Mouse (Mus musculus): ENCODE results near the gene Selplg. TPM values are rescaled to one million over a fixed set of nuclear protein-coding genes. Genes with fewer than 3 reads are reported as not detected.
"Not testable (repeated sequence)": the region's sequence is repeated elsewhere in the genome, so short reads cannot be mapped to it uniquely, and the experiment has no call there.

Gene Selplg
- total RNA-seq, 2 experiments from 2014 or later: 1.1 TPM

DNA sequence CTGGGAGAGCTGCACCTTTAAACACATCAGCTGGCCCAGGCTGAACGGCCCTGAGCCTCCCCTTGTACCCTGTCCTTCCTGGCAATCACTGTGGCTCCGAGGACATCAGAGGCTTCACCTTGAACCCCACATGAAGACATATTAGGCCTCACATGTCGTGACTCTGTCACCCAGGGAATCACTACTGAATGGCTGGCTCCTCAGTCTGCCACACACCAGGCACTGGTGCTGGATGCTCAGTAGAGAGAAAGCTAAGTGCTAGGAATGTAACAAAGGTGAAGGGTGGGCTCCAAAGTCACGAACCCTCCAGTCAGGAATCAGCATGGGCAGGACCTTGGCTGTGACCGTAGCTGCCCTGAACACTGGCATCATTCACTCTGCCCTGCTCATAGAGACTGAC, 52.9 kb downstream of the Selplg start:
- intact Hi-C loops (cut with DNase I; ENCODE audit: low total_unique reads): loop anchor here (10.0 kb wide), 1 partner anchor 325 kb away; no protein-coding TSS in a partner anchor
- DNase-seq: no peak

DNA sequence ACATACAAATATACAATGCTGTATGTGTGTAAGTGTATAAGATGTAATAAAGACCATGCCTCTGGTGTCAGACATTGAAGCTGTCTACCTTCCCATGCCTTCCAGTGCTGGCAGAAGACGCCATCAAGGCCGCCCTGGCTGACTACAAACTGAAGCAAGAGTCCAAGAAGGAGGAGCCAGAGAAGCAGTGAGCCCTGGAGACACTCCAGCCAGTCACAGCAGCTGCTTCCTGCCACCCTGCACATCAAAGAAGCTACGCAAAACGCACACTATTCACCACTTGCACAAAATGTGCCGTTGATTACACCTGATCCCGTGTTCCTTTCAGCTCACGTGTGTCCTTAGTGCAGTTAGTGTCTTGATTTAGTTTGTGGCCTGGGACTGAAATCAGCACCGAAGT, 54.7 kb downstream of the Selplg start:
- intact Hi-C loops (cut with DNase I; ENCODE audit: low total_unique reads): loop anchor here (2.0 to 10.0 kb wide), 2 partner anchors 35 to 327 kb away; no protein-coding TSS in a partner anchor
- not testable (repeated sequence) for DNase-seq

DNA sequence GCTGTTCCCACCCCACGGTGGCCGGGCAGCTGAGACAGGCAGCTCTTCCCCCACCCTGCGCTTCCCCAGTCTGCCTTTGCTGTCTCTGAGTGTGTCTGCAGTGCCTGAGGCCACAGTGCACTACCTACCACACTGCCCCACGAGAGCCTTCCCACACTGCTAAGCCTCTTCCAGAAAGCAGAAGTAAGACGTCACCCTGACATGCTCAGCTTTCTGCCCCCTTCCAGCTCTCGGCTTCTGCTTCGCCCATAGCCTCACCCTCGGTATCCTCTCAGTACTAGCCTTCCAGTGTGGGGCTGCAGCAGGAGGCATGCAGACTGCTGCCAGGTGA, 55.6 kb downstream of the Selplg start:
- no peak for DNase-seq
- intact Hi-C loops (cut with DNase I; ENCODE audit: low total_unique reads): loop anchor here (2.0 to 10.0 kb wide), 2 partner anchors 36 to 328 kb away; no protein-coding TSS in a partner anchor

DNA sequence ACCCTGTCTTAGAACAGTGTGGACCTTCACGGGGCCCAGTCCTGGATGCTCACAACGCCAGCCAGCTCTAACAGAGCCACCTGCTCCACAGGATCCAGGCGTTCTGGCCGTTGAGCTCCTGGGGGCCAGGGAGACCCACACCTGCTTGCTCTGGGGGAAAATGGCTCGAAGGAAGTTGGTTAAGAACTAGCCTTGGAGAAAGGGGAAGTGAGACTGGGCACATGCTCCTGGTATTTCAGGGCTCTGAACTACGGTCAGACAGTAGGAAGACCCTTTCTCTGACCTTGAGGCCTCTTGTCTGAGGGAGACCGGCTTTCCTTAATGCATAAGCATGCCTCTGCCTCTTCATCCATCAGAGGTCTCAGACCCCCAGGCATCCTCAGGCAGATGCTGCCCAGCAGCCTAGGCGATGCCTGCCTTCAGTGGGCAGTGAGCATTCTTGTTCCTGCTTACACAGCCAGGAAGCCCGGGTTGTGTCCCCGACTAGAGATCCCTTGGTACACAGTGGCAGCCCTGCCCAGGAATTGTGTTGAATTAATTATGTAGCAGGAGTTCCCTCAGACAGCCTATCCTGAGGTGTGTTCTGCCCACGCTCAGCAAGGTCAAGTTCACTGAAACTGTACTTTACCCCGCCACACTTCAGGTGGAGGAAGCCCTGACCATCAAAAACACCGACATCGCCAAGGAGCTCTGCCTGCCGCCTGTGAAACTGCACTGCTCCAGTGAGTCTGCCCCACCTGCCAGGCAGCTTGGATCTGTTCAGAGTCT, 56.1 kb downstream of the Selplg start:
- no peak for DNase-seq
- intact Hi-C loops (cut with DNase I; ENCODE audit: low total_unique reads): loop anchor here (2.0 to 10.0 kb wide), 2 partner anchors 36 to 328 kb away; no protein-coding TSS in a partner anchor

DNA sequence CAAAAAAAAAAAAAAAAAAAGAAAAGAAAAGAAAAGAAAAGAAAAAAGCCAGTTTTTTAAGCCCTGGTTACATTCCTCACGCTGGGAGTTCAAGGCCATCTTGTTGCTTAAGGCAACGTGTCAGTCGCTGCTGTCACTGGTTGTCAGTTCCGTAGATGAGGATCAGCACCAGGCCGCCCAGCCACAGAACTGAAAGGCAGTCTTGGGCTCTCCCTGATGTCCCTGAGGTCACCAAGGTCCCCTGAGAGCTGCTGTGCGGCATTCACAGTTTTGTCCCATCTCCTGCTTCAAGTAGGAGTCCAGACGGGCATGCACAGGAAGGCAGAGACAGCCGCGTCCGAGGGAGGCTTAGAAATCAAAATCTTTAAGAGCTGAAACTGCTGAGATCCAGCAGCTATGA, 56.9 kb downstream of the Selplg start:
- intact Hi-C loops (cut with DNase I; ENCODE audit: low total_unique reads): loop anchor here (10.0 kb wide), 1 partner anchor 329 kb away; no protein-coding TSS in a partner anchor
- DNase-seq: no peak

DNA sequence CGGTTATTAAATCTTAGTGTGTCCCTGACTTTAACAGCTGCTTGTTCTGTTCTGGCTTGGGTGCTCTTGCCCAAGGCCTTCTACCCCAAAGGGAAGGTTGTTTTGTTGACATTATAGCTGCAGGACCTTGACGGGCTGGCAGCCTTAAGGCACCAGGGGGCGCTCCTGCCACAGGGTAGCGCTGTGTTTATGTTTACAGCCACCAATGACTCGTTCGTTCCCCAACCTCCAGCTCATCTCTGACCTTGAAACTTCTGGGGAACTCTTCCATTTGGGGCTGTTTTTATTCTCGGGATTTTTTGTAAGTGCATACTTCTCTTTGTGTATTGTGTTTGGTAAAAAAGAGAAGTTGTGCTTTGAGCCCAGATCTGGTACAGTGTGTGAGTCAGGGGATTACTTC, 58.8 kb downstream of the Selplg start:
- intact Hi-C loops (cut with DNase I; ENCODE audit: low total_unique reads): loop anchor here (10.0 kb wide), 1 partner anchor 331 kb away; no protein-coding TSS in a partner anchor
- peak; percentile 86 for DNase-seq

DNA sequence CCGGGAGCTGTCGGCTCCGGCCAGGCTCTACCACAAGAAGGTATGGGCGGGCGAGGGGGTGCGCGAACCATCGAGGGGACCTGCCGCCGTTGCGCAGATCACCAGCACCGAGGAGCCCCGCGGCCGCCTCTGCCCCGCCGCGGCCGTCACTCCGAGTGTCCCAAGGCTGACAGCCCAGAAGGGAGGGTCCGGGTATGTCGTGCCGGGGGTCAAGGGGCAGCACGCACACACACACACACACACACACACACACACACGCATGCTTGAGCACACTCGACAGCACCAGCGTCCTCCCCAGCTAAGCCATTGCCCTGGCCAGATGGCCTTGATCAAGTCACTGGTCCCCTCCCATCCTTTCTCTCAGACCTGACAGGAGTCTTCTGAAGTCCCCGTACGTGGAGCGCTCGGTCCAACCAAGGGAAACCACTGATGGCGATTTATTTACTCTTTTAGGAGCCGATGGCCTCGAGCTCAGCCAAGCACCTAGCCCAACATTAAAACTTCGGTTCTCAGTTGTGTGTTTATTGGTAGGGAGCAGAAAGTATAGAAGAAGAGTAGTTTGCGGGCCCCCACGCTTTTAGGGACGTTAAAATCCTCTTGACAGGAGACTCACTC, 59.4 kb downstream of the Selplg start:
- DNase-seq: no peak
- intact Hi-C loops (cut with DNase I; ENCODE audit: low total_unique reads): loop anchor here (10.0 kb wide), 1 partner anchor 332 kb away; no protein-coding TSS in a partner anchor

DNA sequence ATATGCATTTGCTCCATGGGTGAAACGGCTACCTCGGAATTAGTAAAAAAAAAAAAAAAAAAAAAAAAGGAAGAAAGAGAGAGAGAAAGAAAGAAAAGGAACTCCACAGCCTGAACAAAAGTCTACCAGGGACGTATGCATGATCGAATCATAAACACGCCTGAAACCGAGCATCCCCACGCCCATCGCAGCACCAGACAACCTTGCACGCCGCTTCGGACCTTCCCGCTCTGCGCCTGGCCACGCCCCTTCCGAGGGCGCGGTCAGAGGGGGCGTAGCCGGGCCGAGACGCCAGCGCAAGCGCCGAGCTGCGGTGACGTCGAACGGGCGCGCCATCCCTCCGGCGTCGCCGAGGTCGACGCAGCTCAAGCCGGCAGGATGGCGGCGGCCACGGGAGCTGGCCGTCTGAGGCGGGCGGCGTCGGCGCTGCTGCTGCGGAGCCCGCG, 60.0 kb downstream of the Selplg start, which contains the start of the genes Sart3 and Iscu:
Sart3 (minus strand) TSS at position 61 of the 446 bp plus-strand sequence.
Iscu (plus strand) TSS at position 299 of the 446 bp plus-strand sequence.
- DNase-seq: peak; percentile 94
- intact Hi-C loops (cut with DNase I; ENCODE audit: low total_unique reads): loop anchor here (10.0 kb wide), 1 partner anchor 332 kb away; no protein-coding TSS in a partner anchor

DNA sequence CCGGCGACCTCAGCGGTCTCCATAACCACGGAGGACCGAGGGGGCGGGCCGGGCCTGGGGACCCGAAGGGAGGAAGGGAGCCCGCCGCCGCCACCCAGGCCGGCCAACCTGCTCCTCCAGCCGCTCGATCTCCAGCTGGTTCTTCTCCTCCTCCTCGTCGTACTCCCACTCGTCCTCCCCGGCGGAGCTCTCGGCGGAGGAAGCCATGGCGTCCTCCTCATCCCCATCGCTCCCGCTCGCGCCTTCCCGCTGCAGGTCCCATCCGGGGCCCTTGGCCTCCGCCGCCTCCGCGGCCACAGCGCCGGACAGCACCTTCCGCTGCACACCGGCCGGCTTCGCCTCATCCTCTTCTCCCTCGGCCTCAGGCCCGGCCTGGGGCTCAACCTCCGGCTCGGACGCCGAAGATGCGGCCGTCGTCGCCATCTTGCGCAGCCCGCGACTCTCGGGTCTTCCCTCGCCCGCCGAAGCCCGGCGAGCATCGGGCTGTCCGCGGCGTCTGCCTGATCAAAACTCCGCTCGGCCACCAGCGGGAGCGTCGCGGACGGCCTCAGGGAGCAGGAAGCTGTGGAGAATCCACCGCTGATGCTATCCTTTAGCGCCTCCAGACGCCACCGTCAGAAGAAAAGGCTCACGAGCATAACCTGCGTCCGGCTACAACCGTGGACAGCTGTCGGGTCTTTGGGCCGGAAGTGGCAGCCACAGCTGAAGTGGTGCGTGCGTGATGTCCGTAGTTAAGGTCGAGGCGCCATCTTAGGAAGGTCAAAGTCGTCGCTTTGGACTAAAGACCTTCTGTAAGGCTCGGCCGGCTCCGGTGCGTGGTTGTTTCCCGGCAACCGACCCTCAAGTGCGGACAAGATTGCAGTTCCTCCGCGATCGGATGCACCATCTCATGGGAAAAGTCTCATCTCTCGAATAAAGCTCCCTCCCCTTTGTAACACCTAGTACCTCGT, 61.0 kb downstream of the Selplg start:
- DNase-seq: peak; percentile 85
- intact Hi-C loops (cut with DNase I; ENCODE audit: low total_unique reads): loop anchor here (2.0 to 10.0 kb wide), 2 partner anchors 35 to 333 kb away; no protein-coding TSS in a partner anchor

DNA sequence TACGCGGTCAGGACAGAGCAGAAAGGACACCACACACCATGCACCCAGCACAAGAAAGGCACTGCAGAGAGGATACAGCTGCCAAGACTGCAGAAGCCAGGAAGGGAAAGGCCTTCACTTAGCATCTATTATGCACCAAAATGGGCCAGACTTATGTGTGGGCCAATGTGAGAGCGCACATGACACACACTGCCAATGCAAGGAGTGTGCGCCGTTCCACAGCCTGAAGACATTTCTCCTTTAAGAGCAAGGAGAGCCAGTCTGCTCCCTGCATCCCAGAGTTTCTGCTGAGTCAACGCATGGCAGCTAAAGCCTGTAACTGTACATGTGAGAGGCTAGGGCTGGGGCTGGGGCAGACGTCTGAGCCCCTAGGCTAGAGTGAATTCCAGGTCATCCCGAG, 63.6 kb downstream of the Selplg start:
- intact Hi-C loops (cut with DNase I; ENCODE audit: low total_unique reads): no loop called here
- no peak for DNase-seq

Other genes with a start within 250 kb of the Selplg start
- 10 to 100 TPM; 14.6 to 14.8 TPM for gene Cmklr1, start 182.2 kb downstream of the Selplg start, total RNA-seq (2021)
- not detected for gene 1700069L16Rik, start 107.9 kb downstream of the Selplg start, total RNA-seq (2021)
- gene Ficd, start 96.8 kb downstream of the Selplg start, total RNA-seq (2021): 1 to 10 TPM; 4.9 TPM
- 1 to 10 TPM; 6.5 to 6.9 TPM for gene Sart3, start 60.1 kb downstream of the Selplg start, total RNA-seq (2021)
- 100 to 1,000 TPM in 1 of 2 experiments, 10 to 100 TPM in 1; 92.5 to 102 TPM for gene Iscu, start 59.9 kb downstream of the Selplg start, total RNA-seq (2021)
- 10 to 100 TPM in 1 of 2 experiments, 1 to 10 TPM in 1; 5.8 to 11.2 TPM for gene Tmem119, start 32.1 kb downstream of the Selplg start, total RNA-seq (2021)
- gene Coro1c, start 76.1 kb upstream of the Selplg start, total RNA-seq (2021): 10 to 100 TPM; 24.0 to 28.7 TPM
- gene Ssh1, start 161.2 kb upstream of the Selplg start, total RNA-seq (2021): 1 to 10 TPM; 5.6 to 8.9 TPM
- not detected for gene Dao, start 171.1 kb upstream of the Selplg start, total RNA-seq (2021)
- 1 to 10 TPM; 7.2 to 7.8 TPM for gene Usp30, start 232.8 kb upstream of the Selplg start, total RNA-seq (2021)

All from gastrocnemius, postnatal 14 days (tissue).